Mouse (Mus musculus): Measurements from ENCODE around the gene Timm8a1.
A peak's percentile ranks its signal among the peaks of the same experiment; 100 is the strongest.
"Not testable (repeated sequence)": the region's sequence is repeated elsewhere in the genome, so short reads cannot be mapped to it uniquely, and the experiment has no call there.

Gene Timm8a1

GRCm38 (mm10) chrX:134541145-134541954 is at the start of gene Timm8a1:
Gene Timm8a1, minus strand, starts transcription at chrX:134541865.
- DNase-seq: peak; percentile 32

DNA sequence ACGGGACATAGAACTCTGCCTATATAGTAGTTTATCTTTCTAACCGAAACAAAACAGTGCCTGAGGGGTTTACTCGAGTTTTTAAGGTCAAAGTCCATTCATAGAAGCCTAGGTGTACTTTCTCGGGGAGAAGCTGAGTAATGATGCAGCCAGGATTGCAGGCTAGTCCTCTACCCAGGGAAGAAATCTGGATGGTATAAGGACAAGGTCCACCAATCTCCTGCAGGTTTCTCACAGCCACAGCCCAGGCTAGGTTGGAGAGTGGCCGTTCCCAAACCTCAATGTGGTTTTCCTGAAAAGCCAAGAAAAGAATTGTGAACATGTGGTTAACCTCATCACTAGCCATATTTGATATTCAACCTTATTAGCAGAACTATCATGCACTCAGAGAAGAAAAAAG is 48.2 kb upstream of the Timm8a1 start:
- no peak for DNase-seq

GRCm38 (mm10) chrX:134588997-134589396 is 47.3 kb upstream of the Timm8a1 start:
- no peak for DNase-seq

GRCm38 (mm10) chrX:134588261-134588660 is 46.6 kb upstream of the Timm8a1 start:
- no peak for DNase-seq

GRCm38 (mm10) chrX:134586447-134586846 is 44.8 kb upstream of the Timm8a1 start:
- DNase-seq: no peak

DNA sequence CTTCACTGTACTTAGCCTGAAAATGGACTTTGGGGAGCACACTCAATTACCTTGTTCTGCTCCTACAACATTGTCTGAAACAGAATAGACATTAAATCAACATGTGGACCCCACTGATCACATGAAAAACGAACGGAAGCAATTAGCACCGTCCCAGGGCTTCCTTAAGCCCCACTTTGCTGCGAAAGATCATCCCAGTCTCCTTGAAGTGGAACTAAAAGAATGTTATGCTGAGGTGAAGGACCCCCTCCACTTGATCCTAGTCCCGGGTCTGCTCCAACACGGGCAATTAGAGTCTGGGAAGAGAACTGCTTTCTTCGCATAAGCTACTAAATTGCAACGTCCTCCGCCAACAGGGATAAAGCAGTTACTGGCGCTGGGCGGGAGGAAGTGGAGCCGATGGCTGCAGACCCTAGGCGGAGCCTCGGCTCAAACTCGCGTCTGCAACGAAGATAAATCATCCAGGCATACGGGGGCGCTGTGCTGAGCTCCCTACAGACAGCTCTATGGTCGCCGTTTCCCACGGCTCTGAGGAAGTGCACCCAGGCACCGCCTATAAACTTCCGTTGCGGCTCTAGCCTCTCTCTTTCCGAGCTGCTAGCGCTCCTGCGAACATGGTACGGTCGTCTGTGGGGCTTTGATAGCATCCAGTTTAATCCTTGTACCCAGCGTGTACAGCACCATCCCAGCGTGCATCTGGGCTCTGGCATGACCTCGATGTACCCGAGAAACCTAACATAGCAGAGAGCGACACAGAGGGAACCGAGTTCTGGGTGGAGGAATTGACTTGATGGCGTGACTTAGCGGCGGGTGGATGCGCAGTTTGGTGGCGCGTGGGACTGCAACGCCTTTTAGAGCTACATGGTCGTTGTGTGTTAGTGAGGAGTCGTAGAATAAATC is 43.7 kb upstream of the Timm8a1 start, which contains the start of gene Rpl36a:
TSS of gene Rpl36a (plus strand) at position 552 of the 900 bp plus-strand sequence.
- peak; percentile 90 for DNase-seq

DNA sequence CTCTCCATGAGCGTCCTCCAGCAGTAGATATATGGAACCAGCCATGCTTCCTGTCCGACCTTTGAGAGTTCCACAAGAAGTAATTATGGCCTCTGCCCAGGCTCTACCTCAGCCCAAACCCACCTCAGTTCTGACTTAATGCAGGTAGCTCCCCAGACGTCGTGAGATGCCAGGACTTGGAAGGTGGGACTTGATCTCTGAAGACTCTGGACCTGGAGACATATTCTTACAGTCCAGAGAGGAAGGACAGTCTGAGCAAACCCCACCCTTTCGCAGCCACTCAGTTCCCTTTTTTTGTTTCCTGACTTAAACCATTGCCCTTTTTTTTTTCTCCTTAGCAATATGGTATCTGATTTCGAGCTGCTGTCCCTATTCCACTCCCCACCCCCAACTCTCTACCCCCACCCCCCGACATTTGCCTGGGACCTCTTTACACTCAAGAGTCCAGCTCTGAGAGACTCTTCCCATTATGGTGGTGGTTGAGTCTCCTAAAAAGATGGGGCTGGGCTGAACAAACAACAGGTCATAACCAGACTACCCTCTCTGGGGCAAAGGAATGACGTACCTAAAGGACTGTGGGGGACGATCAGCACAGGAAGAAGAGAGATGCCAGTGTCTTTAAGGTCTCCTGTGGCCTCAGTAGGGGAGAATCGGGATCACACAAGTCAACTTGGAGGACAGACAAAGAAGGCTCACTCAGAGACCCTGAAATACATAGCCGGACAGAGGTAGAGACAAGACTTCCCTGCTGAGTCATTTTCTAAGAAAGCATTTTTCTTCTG is 41.4 kb upstream of the Timm8a1 start, which contains the start of gene Btk:
TSS of gene Btk (minus strand) at position 683 of the 782 bp plus-strand sequence.
- no peak for DNase-seq

DNA sequence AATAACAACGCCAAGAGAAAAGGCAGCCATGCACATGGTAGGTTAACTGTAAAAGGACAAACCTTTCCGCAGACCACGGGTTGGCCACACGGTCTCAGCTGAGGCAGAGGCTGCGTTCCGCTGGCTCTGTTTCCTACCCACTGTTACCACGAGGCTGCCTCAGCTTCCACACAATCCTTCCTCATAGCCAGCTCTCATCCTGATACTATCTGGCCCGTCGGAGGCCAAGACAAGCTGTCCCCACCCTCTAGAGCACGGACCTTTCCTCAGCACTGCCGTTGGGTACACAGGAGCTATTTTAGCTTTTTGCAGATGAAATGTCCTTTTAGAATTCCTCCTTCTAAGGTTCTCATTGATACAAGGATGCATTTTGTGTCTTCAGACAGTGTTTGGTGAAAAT is 40.6 kb upstream of the Timm8a1 start:
- DNase-seq: no peak

DNA sequence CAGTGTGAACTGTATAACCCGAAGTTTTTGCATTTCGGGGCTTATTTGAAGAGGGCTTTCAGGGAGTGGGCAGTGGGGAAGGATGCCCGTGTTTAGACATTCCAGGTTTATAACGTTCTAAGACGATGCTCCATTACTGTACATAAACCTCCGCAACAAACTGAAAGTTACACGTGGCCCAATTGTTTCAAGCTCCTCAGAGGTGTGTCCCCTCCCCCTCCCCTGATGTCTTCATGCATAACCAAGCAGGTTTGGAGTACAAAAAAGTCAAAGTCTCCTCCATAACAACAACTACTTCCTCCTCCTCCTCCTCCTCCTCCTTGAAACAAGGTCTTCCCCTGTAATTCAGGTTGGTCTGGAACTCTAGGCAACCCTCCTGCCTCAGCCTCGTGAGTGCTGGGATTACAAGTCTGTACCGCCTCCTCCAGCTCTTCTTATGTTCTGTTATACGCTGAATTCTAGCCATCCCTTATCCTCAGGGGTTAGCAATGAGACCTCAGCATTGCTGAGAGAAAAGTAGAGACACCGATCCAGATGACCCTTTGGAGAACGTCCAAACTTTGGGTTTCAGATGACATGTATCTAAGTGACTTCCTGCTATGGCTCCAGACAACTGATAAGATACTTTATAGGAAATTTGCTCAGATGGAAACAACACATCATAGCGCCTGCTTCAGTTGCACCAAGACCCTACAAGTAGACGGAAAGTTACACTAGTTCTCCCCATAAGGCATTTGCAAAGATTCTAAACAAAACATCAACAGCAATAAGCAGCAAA is 39.1 kb upstream of the Timm8a1 start:
- no peak for DNase-seq

GRCm38 (mm10) chrX:134577896-134578295 is 36.2 kb upstream of the Timm8a1 start:
- DNase-seq: no peak

DNA sequence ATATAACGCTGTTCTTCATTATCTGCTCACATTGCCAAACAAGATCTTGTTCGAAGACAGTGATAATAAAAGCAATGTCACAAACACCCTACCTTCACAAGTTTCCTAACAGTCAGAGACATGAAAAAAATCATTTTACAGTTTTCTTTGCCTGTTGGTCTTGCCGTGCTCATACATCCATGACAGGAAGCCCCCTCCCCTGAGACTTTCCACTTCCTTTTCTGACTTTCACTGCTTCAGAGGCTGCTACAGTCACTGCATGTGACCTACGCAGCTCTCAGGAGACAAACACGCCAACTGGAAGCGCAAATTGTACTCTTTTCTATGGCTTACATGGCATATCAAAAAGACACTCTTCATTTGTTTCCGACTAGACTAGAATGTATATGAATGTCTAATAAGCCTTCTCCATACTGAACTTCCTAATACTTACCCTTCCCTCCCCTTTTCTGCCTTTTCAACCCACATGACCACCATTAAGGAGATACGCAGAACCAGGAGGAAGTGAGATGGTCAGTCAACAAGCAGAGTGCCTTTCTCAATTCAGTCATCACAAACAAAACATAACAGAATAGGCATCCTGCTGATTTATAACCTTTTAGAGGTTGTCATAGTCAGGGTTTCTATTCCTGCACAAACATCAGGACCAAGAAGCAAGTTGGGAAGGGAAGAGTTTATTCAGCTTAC is 25.0 kb upstream of the Timm8a1 start:
- no peak for DNase-seq

DNA sequence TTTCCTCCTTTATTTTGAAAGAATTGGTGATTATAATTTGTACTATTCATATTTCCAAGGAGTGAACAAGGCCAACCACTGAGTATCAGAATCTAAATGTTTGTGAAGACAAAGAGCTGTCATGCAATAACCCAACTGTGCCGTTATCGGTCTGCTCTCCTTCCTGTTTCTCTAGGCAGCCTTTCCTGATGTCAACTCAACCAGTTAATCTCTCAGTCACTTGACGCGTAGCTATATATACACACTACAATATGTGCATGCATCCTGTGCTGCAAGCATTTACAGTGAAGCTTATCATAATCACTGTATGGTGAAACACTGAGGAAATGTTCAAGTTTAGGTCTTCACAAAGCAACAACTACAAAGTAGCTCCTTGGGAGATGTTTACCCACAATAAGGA is 22.7 kb upstream of the Timm8a1 start:
- no peak for DNase-seq

DNA sequence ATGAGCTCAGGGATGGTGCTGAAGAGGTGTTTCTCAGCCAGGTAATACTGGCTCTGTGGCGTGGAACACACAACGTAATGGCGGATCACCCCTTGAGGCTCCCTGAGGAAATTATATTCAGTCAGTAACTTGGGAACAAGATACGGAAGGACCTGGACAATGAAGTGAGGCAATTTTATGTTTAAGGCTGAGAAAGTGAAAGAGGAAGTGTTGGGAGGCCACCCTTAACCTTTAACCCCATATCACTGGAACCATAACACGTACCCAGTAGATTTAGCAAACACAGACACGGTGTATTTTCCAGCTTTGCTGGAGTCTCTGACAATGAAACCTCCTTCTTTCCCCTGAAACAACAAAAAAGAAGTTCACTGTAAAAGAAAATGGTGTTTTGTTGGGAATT is 12.8 kb upstream of the Timm8a1 start:
- no peak for DNase-seq

GRCm38 (mm10) chrX:134553326-134553725 is 11.7 kb upstream of the Timm8a1 start:
- no peak for DNase-seq

GRCm38 (mm10) chrX:134550903-134551302 is 9.2 kb upstream of the Timm8a1 start:
- DNase-seq: peak; percentile 66

GRCm38 (mm10) chrX:134547330-134547729 is 5.7 kb upstream of the Timm8a1 start:
- DNase-seq: no peak

GRCm38 (mm10) chrX:134541955-134542308 is 267 bp upstream of the Timm8a1 start:
- DNase-seq: no peak

- DNase-seq: no peak
Observed at GRCm38 (mm10) chrX:134540414-134541135, 1.1 kb downstream of the Timm8a1 start.

GRCm38 (mm10) chrX:134539795-134540194 is 1.9 kb downstream of the Timm8a1 start:
- DNase-seq: not testable (repeated sequence)

GRCm38 (mm10) chrX:134533346-134533745 is 8.3 kb downstream of the Timm8a1 start:
- DNase-seq: no peak

DNA sequence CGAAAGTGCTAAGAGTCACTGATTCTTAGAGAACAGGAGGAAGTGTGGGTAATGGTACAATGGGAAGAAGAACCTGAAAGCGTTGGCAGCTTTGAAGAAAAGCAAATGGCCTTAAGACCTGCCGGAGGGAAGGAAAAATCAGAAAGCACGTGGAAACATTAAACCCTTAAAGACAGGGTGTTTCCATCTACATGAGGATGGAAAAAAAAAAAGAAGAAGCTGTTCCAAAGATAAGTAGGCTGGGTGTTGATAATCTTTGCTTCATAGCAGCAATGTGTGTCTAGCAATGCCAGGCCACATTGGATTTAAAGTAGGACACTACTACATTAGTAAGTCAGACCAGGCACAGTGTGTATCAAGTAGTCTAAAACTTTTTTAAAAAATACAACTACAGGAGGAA is 16.4 kb downstream of the Timm8a1 start:
- no peak for DNase-seq

All from cerebellum, adult 9-10 months (tissue).